Mouse (Mus musculus) neural tube, embryonic 14.5 days (tissue): ENCODE results near the gene Ube2e3. TPM values are rescaled to one million over a fixed set of nuclear protein-coding genes. Genes with fewer than 3 reads are reported as not detected.

Experiments
- ATAC-seq: fragments of 200-750 bp; cut with Nextera tagmentation; 2 replicates; pipeline ENCODE4 v1.8.0; 2017; ENCODE audit warnings: low read depth, mild to moderate bottlenecking, moderate TSS enrichment, moderate library complexity
- H3K27ac ChIP-seq: fragments of 300-500 bp; sonication (generic); 2 replicates; pipeline ENCODE4 v1.5.1; 2014; ENCODE audit warnings: low read depth, mild to moderate bottlenecking, control low read depth, low read length, moderate library complexity, mixed read lengths
- H3K27me3 ChIP-seq: fragments of 300-500 bp; sonication (generic); 2 replicates; pipeline ENCODE4 v1.6.1; 2014; ENCODE audit warnings: low read length; ENCODE audit not compliant: control insufficient read depth, insufficient read depth
- H3K36me3 ChIP-seq: fragments of 300-500 bp; sonication (generic); 2 replicates; pipeline ENCODE4 v1.6.1; 2014; ENCODE audit warnings: low read length, mixed read lengths; ENCODE audit not compliant: control insufficient read depth, insufficient read depth
- H3K4me1 ChIP-seq: fragments of 300-500 bp; sonication (generic); 2 replicates; pipeline ENCODE4 v1.6.1; 2014; ENCODE audit warnings: low read length; ENCODE audit not compliant: control insufficient read depth, insufficient read depth
- H3K4me2 ChIP-seq: fragments of 300-500 bp; sonication (generic); 2 replicates; pipeline ENCODE4 v1.6.1; 2014; ENCODE audit warnings: mild to moderate bottlenecking, low read depth, low read length, control low read depth
- H3K4me3 ChIP-seq: fragments of 300-500 bp; sonication (generic); 2 replicates; pipeline ENCODE4 v1.5.1; 2014; ENCODE audit warnings: low read depth, low read length, control low read depth, mixed read lengths
- H3K9ac ChIP-seq: fragments of 300-500 bp; sonication (generic); replicated peaks from 2 replicates; pipeline ENCODE4 v1.6.1; 2014; ENCODE audit warnings: low read depth, mild to moderate bottlenecking, control low read depth, low read length, mixed read lengths
- H3K9me3 ChIP-seq: fragments of 300-500 bp; sonication (generic); 2 replicates; pipeline ENCODE4 v1.6.1; 2016; ENCODE audit warnings: low read length; ENCODE audit not compliant: control insufficient read depth
- WGBS: fragments of 180-500 bp; shearing (Covaris S2); extraction: QIAGEN DNeasy Blood & Tissue Kit; methylation state at CpG from one replicate; pipeline ENCODE4 v1.1.7; 2014; 5-methylcytosine and 5-hydroxymethylcytosine counted together
- polyA plus RNA-seq: library from polyadenylated mRNA; unstranded; fragments of >200 nt; fragmentation: Nextera tagmentation; extraction: Ambion mirVana; gene quantifications from 2 replicates; pipeline ENCODE4 v1.2.1, GENCODE M21; 2014

The Ube2e3 gene
- polyA plus RNA-seq, 1 experiment from 2014 or later: 322 TPM

DNA sequence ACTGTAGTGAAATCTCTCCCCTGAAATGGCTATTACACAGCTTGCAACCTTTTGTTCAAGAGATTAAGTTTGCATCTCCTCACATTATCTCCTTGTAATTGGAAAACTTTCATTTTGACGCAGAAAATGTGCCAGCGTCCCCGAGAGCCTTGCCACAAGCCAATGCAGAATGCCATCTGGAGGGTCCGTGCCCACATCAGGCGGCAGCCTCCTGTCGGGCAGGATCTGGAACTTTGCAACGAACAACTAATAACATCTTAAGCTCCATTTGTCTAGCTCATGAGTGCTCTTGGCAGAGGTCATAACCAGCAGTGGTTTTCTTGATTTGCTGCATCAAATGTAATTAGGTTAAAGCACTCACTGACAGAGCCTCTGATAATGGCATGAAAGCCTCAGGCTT is 93.1 kb downstream of the Ube2e3 start:
- Histone ChIP-seq H3K36me3 (no peaks in the 10 kb centered on the region), H3K27ac (no peak overlapping the region), H3K4me2 (no peak overlapping the region), H3K4me3 (no peak overlapping the region), H3K27me3 (no peaks in the 10 kb centered on the region), H3K9ac (no peak overlapping the region), H3K9me3 (no peaks in the 10 kb centered on the region), H3K4me1 (peaks cover 5% of the 10 kb centered on the region; the same call in 1 of the 2 replicates)
- WGBS: 34% methylated on average over 7 of the region's 7 CpGs
- 0 out of 2 replicates have a peak, but pooled peaks have one; percentile 6 for ATAC-seq

DNA sequence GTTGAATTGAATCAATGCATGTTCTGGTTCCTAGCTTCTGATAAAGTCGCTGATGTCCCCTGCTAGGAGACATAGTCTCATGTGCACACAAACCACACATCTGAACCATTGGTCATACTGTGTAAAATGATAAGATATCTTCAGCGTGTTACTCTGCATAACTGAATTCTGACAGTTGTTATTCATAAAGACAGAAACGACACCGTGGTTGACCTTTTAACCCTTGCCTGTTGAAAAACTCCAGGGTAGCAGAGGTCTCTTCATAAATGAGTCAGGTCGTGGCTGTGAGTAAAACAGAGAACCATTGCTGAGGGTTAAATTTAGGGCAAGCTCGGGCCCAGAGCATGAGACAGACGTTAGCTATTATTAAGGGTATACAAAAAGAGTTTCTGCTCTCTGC is 93.7 kb downstream of the Ube2e3 start:
- H3K36me3 ChIP-seq: no peaks in the 10 kb centered on the region
- peaks cover 5% of the 10 kb centered on the region; the same call in 1 of the 2 replicates for H3K4me1 ChIP-seq
- no peak overlapping the region for H3K27ac ChIP-seq
- H3K9ac ChIP-seq: no peak overlapping the region
- ATAC-seq: no peak
- H3K4me3 ChIP-seq: no peak overlapping the region
- no peaks in the 10 kb centered on the region for H3K9me3 ChIP-seq
- WGBS: 21% methylated on average over 7 of the region's 7 CpGs
- no peak overlapping the region for H3K4me2 ChIP-seq
- H3K27me3 ChIP-seq: no peaks in the 10 kb centered on the region

DNA sequence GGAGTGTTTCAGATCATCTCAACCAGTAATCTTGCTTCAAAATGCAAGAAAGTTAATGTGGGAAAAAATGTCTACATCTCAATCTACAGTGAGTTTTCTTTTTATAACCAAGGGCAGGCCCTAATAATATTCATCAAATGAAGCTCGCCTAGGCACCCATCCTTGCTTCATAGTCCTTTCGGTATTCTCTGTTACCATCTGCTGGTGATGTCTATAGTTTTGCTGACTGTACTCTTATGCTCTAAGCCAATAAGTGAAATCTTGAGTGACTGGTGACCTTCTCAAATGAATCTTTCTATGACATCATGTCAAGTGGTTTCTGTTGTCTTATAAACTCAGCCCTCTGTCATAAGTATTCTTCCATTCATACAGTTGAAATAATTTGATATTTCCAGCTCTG is 97.1 kb downstream of the Ube2e3 start:
- Histone ChIP-seq H3K4me3 (no peak overlapping the region), H3K4me2 (no peak overlapping the region), H3K9me3 (no peaks in the 10 kb centered on the region), H3K27me3 (no peaks in the 10 kb centered on the region), H3K4me1 (peaks cover 5% of the 10 kb centered on the region; the same call in 1 of the 2 replicates), H3K36me3 (no peaks in the 10 kb centered on the region), H3K27ac (no peak overlapping the region), H3K9ac (no peak overlapping the region)
- ATAC-seq: no peak
- 91% methylated on average over 2 of the region's 2 CpGs for WGBS

DNA sequence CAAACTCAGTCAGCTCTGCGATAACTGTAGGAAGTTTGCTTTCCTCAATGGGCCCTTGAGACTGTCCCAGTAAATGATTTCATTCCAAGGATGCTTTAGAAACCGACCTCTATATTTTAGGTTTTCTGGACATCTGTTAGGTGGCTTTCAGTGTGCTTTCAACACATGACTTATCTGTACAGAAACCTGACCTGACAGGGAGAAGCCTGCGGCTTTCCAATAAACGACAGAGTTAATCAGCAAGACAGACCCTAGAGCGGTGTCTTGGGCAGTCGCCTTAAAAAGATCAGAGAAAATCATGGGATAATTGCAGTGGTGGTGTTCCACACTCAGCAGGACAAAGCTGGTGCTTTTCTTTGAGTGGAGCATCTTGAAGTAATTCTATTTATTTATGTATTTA is 97.5 kb downstream of the Ube2e3 start:
- Histone ChIP-seq H3K27ac (no peak overlapping the region), H3K9ac (no peak overlapping the region), H3K27me3 (no peaks in the 10 kb centered on the region), H3K36me3 (no peaks in the 10 kb centered on the region), H3K4me3 (no peak overlapping the region), H3K9me3 (no peaks in the 10 kb centered on the region), H3K4me1 (peaks cover 5% of the 10 kb centered on the region; the same call in 1 of the 2 replicates), H3K4me2 (no peak overlapping the region)
- WGBS: 74% methylated on average over 6 of the region's 6 CpGs
- no peak for ATAC-seq

DNA sequence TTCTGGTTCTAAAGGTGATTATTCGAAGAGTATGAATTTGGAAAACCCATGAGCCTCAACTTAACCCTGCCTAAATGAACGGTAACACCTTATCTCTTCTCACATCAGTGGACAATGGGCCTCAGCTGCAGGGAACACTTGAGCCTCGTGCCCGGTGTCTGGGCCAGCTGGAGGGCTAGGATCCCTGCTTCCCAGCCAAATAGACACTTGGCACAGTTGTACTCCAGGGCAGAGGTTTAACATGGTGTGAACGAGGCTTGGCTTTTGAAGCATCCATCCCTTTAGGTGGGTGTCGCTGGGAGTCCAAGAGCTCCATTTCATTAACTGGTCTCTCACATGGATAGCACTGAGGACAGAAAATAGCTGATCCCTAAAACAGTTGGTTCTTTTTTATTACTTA is 102.2 kb downstream of the Ube2e3 start:
- Histone ChIP-seq H3K9me3 (no peaks in the 10 kb centered on the region), H3K4me3 (no peak overlapping the region), H3K4me1 (no peaks in the 10 kb centered on the region), H3K36me3 (no peaks in the 10 kb centered on the region), H3K27ac (no peak overlapping the region), H3K9ac (no peak overlapping the region), H3K4me2 (no peak overlapping the region), H3K27me3 (no peaks in the 10 kb centered on the region)
- no peak for ATAC-seq
- WGBS: 75% methylated on average over 6 of the region's 6 CpGs
